Mouse (Mus musculus): ENCODE results near the gene Prdm2.

Gene Prdm2

DNA sequence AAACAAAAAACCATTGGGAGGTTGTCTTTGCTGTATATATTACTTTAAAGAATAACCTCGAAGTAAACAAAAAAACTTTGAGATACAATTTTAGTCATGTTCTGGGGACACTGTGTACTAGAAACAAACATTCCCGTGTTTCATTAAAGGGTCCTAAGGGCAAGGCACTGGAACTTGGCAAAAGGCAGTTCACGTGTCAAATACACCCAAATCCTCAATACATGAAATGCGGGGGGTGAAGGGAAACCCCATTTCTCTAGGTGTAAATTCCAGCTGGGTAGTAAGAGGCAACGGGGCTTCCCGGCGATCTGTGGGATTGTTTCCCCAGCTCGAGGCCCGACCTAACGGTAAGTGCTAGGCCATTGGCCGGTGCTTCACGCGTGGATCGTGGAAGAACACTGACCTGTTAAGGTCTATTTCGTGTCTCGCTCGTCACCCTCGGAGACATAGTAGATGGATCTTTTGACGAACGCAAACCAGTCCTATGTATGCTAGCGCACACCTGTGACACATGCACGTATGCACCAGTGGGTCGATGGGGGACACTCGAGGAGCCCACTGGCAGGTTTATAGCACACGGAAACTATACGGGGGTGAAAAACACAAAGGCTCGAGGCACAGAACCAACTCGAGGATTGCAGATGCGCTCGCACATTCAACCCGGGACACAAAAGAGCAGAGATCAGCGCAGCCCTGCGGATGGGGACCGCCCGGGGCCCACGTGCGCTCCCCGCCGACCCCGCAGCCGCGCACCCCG, 1.0 kb downstream of the Prdm2 start:
- DNase-seq (ENCODE audit: low read depth, low spot score): no peak

DNA sequence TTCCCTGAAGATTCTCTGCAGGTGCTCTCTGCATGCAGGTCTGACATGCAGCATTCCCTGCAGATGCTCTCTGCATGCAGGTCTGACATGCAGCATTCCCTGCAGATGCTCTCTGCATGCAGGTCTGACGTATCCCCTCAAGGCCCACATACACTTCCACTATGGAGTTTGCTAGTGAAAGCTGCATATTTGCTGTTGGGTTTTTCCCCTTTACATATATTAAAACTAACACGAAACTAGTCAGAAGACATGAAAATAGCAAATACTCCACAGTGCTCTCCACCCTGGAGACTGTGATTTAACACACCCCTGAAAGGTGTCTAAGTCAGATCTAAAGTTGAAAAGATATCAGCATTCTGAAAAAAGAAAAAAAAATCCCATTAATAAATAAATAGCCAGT, 2.8 kb downstream of the Prdm2 start:
- DNase-seq (ENCODE audit: low read depth, low spot score): no peak

DNA sequence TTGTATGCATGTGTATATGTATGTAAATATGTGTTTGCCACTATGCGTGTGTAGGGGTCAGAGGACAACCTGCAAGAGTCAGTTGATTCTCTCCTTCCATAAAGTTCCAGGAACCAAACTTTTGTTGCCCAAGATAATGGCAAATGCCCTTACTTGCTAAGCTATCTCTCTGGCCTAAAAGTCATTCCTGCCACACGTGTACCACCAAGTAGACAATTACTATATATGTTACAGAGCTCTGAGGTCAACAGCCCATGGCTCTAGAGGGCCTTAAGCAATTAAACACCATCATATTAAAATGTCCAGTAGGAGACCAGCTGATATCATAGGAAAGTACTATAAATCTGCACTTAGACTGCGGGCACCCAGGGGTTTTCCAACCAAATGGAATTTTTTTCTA, 10.1 kb downstream of the Prdm2 start:
- no peak for DNase-seq (ENCODE audit: low read depth, low spot score)

DNA sequence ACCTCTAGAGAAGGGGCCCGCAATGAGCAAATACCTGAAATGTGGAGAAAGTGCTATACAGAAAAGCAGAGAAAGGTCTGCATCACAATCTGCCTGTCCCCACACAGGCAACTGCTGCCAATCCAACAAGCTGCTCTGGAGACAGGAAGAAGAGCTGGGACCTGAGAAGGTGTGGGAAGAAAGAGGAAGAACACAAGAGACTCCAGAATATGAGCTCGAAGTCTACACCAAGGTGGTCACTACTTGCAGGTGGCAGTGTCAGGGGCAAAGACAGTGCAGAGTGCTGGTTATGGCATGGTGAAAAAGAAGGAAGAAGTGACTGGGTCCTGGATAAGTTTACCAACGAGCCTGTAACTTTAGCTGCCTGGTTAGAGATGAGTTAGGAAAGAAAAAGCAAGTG, 14.4 kb downstream of the Prdm2 start:
- DNase-seq (ENCODE audit: low read depth, low spot score): no peak

DNA sequence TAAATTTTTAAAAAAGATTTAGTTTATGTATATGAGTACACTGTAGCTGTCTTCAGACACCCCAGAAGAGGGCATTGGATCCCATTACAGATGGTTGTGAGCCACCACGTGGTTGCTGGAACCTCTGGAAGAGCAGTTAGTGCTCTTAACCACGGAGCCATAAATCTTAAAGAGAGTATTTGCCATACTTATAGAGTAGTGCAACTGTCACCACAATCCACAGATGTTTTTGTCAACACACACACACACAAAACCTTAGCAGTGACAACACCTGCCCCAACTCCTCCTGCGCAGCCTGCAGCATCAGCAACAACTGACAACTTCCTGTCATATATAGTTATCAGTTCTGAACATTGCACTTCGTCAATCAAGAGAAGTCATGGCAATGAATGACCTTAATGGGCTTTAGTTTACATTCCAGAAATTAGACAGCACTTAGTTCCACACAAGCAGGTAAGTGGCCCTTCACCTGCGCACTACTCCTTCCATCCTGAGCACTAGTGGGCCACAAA, 14.9 kb downstream of the Prdm2 start:
- no peak for DNase-seq (ENCODE audit: low read depth, low spot score)

DNA sequence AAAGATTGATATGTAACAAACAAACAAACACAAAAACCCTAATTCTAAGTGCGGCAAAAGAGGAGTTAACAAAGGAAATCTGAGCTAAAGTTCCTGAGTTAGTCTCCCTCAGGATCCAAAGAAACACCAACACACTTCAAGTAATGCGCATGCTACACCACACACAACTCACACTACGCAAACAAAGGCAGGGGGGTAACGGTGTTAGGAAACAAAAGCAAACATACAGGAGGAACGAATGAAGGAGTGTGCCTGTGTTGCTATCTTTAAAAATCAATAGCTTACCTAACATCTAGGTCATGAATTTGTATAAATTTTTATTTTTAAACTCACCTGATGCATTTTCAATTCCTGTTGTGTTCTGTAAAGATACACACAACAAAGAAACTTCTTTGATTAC, 18.5 kb downstream of the Prdm2 start:
- no peak for DNase-seq (ENCODE audit: low read depth, low spot score)

DNA sequence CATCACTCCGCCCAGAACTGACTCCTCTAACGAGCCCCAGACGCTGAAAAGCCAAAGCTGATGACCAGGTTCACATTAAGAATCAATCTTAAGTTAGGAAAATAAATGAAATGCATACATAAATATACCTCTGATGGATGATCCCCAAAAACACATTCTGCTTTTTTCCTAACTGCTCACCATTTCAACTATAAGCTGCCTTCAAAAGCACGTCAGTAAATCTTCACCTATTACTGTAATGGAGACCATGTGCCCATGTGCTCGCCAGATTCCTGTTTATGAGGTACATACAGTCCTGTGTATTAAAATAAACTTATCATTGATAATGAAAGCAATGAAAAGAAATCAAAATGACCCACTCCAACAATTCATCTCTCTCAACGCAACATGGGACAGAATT, 19.6 kb downstream of the Prdm2 start:
- DNase-seq (ENCODE audit: low read depth, low spot score): no peak

DNA sequence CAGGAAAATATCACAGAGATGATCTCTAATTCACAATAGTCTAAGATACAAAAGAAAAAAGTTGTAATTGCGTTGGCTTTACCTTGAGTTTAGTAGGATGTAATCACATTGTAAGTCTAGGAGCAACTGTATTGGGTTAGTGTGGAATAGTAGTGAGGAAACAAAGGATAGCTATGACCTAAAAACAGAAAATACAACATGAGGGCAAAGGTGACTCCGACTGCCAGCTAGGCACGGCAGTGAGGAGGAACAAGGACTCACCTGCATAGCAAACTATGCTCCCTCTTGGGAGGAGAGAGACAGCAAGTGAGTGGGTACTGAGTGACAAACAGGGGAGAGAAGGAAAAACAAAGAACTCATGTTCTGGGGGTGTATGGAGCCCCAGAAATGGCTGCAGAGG, 21.0 kb downstream of the Prdm2 start:
- DNase-seq (ENCODE audit: low read depth, low spot score): no peak

DNA sequence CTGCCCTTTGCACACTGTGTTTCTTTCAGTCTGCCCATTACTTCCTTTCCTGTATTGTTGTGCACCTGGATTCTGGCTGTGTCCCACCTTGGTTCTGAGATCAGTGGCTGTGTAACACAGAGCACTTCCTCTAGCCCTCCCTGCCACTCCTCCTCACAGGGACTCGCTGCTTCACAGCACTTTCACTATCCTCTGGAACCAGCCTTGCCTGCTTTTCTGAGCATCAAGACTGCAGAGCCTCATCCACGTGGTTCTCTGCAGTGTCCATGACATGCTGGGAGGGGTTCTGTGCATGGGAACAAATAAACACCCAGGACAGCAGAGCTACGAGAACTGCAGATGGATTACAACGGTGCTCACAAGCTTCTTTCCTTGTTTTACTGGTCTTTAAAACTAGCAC, 22.1 kb downstream of the Prdm2 start:
- DNase-seq (ENCODE audit: low read depth, low spot score): no peak

DNA sequence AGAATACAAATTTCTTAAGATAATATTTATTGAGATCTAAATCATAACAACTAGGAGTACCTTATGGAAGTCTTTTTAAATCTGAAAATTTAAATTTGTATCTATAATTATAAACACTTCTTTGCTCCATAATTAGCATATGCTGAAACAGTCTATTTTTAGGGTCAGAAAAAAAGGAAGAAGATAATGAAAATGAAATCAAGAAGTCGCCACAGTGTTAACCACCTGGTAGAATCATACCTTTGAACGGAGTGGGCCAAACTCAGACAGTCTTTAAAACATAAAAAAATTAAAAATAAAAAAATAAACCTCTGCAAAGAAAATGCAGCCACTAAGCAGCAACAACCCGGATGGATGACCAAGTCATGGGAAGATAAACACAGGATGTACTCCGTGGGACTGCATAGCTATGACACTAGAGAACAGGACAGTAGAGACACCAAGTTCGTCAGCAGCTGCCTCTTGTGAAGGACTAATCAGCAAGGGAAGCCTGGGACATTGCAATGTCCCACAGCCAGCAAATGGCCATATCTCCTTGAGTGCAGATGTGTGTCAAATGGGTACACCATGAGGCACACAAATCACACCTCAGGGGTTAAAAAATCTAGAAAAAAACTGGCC, 24.1 kb downstream of the Prdm2 start:
- no peak for DNase-seq (ENCODE audit: low read depth, low spot score)

DNA sequence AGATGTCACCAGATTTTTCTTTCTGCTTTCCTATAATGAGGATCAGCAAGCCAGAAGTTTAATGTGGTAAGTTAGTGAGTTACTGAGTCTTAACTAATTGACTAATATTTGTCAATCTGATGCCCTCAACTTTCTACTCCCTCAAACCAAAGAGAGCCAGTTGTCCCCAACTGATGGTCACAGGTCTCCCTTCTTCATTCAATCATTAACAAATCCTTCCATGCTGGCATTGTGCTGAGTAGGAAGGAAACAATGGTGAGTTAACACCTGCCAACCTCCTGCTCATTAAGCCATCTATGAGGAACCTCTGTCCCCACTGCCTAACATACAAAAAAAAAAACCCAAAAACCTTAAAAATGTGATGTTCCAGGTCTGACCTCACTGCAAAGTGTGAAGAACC, 26.7 kb downstream of the Prdm2 start:
- no peak for DNase-seq (ENCODE audit: low read depth, low spot score)

DNA sequence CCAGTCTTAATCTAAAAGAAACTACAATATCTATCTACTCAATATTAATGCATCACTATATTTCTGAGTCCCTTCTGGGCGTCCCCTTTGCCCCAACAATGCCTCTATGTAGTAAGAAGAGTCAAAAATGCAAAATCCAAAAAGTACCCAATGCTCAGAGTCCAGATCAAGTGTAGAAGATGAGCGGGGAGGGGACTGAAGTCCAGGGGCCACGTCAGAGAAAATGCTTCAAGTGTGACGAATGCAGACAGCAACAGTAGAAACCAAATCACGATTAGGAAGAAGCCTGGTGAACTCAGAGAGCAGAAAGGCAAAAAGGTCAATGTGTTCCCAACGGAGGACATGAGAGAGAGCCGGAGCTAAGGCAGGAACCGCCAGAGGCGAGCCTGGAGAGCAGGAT, 27.3 kb downstream of the Prdm2 start:
- DNase-seq (ENCODE audit: low read depth, low spot score): no peak

DNA sequence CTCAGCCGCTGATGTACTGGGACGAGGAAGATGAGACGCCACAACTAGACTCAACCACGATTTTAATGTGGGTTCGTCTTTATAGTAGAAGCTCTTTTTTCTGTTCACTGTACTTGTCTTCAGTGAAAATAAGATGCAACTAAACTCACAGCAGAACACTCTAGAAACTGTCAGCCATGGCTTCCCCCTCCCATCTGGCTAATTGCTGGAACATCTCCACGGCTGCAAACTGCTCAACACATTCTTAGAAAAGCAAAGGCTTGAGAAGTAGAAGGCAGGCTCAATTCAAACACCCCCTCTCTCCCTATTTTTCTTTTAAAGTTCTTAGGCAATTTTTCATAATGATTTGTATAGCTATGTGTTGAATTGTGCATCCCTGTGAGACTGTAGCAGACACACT, 29.7 kb downstream of the Prdm2 start:
- DNase-seq (ENCODE audit: low read depth, low spot score): no peak

DNA sequence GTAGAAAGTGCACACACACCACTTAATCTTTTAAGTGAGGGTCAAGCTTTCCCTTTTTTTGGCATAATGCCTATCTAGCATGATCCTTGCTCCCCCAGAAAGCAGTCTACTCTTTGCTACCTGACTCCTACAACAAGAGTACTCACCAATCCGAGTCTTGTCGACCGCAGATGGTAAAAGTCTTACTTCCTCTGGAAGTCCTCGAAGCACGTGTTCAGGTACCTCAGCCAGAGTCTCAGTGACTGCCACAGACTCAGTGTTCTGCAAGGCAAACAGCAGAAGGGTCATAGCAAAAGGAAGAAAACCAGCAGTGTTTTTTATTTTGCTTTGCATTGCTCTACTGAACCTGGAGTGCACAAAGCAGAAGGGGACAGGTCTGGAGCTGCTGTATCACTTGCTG, 32.1 kb downstream of the Prdm2 start:
- DNase-seq (ENCODE audit: low read depth, low spot score): no peak

DNA sequence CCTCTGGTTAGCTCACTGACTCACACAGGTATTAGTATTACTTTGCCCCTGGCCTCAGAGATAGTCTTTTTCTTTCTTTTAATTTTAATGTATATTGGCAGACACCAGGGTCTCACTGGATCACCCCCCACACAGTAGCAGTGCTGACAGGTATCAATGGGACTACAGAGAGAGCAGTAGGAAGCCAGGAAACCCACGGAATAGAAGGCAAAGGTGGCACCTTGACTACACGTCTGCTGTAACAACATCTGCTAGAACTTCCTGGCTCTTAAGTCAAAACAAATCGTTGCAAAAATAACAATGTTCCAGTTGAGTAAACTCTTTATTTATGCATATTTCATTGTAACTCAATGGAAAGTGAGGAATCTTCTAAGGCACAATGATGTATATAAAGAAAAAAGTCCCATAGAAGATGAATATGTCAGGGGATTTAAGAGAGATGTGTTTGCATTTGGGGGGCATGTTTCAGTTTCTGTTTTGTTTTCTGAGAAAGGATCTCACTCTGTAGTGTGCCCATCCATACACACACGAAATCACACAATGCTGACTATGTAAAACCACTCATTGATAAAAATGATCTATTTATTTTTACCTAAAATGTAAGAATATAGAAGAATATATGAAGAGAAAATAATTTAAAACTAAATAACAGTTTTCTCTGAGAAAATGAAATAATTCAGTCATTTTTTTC, 41.0 kb downstream of the Prdm2 start:
- no peak for DNase-seq (ENCODE audit: low read depth, low spot score)

DNA sequence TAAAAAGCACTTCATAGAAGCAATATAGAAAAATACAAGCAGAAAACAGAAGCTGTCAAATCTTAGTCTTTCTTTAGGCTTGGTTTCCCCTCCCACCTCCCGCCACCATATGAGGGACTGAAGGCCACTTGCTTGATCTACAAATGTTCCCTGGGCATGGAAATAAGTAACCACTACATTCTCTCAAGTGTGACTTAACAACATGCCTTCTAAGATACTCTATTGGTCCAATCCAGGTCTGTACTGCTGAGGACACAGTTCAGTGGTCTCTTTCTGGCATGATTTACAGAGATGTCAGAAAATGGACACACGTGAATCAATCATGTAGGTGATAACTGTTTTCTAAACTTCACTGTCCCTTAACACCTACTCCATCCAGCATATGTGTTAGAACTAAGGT, 42.5 kb downstream of the Prdm2 start:
- DNase-seq (ENCODE audit: low read depth, low spot score): no peak

DNA sequence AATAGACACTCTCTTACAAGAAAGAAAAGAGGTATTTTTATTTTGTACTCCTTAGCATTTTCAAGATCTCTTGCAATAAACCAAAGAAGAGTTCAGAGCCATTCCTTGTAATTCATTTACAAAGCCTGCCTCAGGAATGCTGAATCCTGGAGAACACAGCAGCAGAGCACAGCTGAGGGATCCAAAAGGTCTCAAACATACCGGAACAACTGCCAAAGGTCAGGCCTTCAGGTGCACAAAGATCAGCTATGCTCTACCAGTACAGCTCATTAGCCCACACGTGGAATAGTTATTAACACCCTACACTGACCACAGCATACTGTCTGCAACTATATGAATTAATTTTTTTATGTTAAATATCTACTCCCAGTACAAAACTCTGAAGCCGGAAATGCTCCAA, 44.7 kb downstream of the Prdm2 start:
- DNase-seq (ENCODE audit: low read depth, low spot score): no peak

DNA sequence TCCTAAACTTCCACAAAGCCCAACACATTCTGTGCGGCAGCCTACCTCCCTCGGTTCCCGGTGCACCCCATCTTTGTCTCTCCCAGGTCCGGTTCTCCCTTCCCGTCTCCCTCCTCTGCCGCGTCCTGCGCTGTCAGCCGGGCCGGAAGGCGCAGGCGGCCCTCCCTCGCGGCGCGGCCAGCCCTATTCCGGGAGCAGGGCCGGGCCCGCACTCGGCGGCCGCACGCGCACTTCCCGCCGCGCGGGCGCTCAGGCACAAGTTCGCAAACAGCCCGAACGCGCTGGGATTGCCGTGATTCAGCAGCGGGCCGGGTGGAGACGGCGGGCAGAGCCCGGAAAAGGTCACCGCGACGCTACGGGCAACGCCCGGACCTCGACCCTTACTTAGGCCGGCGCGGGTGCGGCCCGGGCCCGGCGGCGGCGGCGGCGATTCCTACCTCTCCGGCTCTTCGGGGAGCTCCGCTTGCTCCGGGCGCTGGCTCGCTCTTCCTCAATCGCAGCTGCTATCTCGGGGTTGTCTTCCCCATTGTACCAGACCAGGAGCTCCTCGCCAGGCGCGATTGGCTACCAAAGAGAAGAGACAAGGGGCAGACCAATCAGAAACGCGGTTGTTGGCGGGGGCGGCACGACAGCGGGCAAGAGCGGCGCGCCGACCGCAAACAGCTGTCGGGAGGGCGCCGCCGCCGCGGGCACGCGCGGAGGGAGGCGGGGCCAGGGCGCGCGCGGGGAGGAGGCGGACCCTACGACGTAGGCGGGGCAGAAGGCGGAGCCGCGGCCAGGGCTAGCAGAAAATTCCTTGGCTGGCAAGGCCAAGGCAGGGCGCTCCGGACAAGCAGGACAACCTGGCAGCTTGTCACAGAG, 50.9 kb downstream of the Prdm2 start:
- DNase-seq (ENCODE audit: low read depth, low spot score): peak; percentile 95

DNA sequence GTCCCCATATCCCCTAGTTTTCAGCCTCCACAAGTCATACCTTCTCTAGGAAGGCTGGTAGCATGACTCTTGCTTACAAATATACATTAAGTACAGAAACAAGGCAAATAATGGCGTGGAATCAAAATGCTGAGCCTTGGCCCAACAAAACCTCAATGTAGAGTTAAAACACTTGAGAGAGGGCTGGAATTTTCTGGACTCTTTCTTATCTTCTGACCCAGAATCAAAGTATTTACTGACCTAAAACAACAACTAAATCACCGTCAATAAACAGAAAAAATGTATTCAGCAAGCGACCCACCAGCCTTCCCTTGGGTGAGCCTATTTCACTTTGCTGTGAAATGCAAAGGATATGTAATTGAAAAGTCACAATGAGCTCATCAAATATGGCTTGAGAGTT, 52.0 kb downstream of the Prdm2 start:
- no peak for DNase-seq (ENCODE audit: low read depth, low spot score)

DNA sequence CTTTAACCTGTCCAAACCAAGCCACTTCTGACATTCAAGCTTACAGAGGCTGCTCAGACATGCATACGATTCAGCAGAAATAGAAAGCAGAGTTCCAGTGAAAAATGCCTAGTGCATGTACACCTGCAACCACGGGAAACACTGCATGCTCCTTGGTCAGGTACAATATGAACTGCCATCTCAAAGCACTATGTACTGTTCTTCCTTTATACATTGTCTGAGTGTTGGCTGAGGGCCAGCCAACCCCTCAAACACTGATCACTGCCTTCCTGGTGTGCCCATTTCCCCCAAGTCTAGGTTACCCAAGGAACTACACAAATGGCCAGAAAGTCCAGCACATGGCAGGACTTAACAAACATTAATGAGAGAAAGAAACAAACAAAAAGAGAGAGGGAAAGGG, 53.5 kb downstream of the Prdm2 start:
- DNase-seq (ENCODE audit: low read depth, low spot score): no peak

DNA sequence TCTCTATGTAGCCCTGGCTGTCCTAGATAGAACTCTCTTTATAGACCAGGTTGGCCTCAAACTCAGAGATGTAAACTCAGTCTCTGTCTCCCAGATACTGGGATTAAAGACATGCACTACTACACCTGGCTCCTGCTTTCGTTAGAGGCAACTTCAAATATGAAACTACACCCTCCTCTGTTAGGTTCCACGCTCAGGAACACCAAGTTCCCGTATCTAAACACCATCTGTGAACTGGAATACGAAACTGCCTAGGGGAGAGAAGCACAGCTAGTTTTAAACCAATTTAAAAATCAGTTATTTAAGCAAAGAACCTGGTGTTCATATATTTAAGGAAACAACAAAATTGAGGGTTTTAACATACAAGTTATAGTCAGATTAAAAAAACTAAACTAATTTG, 56.9 kb downstream of the Prdm2 start:
- no peak for DNase-seq (ENCODE audit: low read depth, low spot score)

DNA sequence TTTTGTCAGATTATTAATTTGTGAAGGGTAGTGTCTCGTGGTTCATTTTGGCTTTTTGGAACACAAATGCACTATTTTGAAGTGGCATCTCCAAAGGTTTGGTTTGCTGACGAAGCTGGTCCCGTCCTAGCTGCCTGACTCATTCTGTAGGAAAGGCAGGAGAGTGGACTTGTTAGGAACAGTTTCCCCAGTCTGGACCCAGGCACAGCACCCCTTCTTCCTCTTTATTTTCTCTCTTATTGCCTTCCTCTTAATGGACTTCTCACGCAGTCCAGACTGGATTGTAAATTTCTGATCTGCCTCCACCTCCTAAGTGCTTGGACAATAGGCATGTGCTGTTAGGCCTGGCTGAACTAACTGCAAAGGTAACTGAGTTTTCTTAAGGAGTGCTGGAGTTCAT, 57.8 kb downstream of the Prdm2 start:
- no peak for DNase-seq (ENCODE audit: low read depth, low spot score)
